Mouse (Mus musculus) limb, embryonic 12.5 days (tissue): ENCODE data around the gene Polr2b. TPM values are rescaled to one million over a fixed set of nuclear protein-coding genes. Genes with fewer than 3 reads are reported as not detected.

ENCODE experiments used
- ATAC-seq: fragments of 200-750 bp; cut with Nextera tagmentation; 2 replicates; pipeline ENCODE4 v1.8.0; 2017; ENCODE audit warnings: low read depth, moderate TSS enrichment; ENCODE audit not compliant: insufficient number of reproducible peaks, insufficient read depth, low FRiP score, low TSS enrichment
- H3K27ac ChIP-seq: fragments of 300-500 bp; sonication (generic); 2 replicates; pipeline ENCODE4 v1.5.1; 2016; ENCODE audit warnings: mild to moderate bottlenecking, moderate library complexity
- H3K27me3 ChIP-seq: fragments of 300-500 bp; sonication (generic); 2 replicates; pipeline ENCODE4 v1.6.1; 2016; ENCODE audit warnings: mild to moderate bottlenecking, moderate library complexity
- H3K36me3 ChIP-seq: fragments of 300-500 bp; sonication (generic); 2 replicates; pipeline ENCODE4 v1.6.1; 2016; ENCODE audit warnings: mild to moderate bottlenecking, moderate library complexity
- H3K4me1 ChIP-seq: fragments of 300-500 bp; sonication (generic); replicated peaks from 2 replicates; pipeline ENCODE4 v1.6.1; 2016
- H3K4me2 ChIP-seq: fragments of 300-500 bp; sonication (generic); 2 replicates; pipeline ENCODE4 v1.6.1; 2016; ENCODE audit warnings: mild to moderate bottlenecking, moderate library complexity
- H3K4me3 ChIP-seq: fragments of 300-500 bp; sonication (generic); replicated peaks from 2 replicates; pipeline ENCODE4 v1.5.1; 2016; ENCODE audit warnings: mild to moderate bottlenecking
- H3K9ac ChIP-seq: fragments of 300-500 bp; sonication (generic); replicated peaks from 2 replicates; pipeline ENCODE4 v1.6.1; 2016; ENCODE audit warnings: mild to moderate bottlenecking, moderate library complexity
- H3K9me3 ChIP-seq: fragments of 300-500 bp; sonication (generic); 2 replicates; pipeline ENCODE4 v1.6.1; 2016; ENCODE audit warnings: mild to moderate bottlenecking, moderate library complexity
- WGBS: fragments of 180-500 bp; shearing (Covaris S2); methylation state at CpG from one replicate; pipeline ENCODE4 v1.1.7; 2016; 5-methylcytosine and 5-hydroxymethylcytosine counted together
- microRNA-seq: library from miRNA; unstranded; fragments of <30 nt; microRNA quantifications from one replicate; pipeline ENCODE4, GENCODE M21; 2017
- polyA plus RNA-seq: library from polyadenylated mRNA; unstranded; fragments of >200 nt; fragmentation: Nextera tagmentation; extraction: Ambion mirVana; gene quantifications from 2 replicates; pipeline ENCODE4 v1.2.1, GENCODE M21; 2016

Gene Polr2b
- polyA plus RNA-seq, 1 experiment from 2014 or later, result 87.3 TPM

GRCm38 (mm10) chr5:77388359-77388758 is 78.4 kb downstream of the Polr2b start:
- Histone ChIP-seq H3K9ac (no peak overlapping the region), H3K4me2 (no peak overlapping the region), H3K4me1 (0 out of 2 replicates have a peak, but pooled peaks cover 3% of the 10 kb centered on the region), H3K27ac (no peak overlapping the region), H3K9me3 (no peaks in the 10 kb centered on the region), H3K4me3 (no peak overlapping the region), H3K36me3 (no peaks in the 10 kb centered on the region), H3K27me3 (peaks cover 11% of the 10 kb centered on the region)
- 81% methylated on average over 6 of the region's 6 CpGs for WGBS
- no peak for ATAC-seq

GRCm38 (mm10) chr5:77390272-77390671 is 80.3 kb downstream of the Polr2b start:
- Histone ChIP-seq H3K27ac (no peak overlapping the region), H3K9me3 (no peaks in the 10 kb centered on the region), H3K9ac (no peak overlapping the region), H3K4me2 (no peak overlapping the region), H3K27me3 (peaks cover 17% of the 10 kb centered on the region), H3K36me3 (no peaks in the 10 kb centered on the region), H3K4me1 (0 out of 2 replicates have a peak, but pooled peaks cover 3% of the 10 kb centered on the region), H3K4me3 (no peak overlapping the region)
- WGBS, result 87% methylated on average over 2 of the region's 2 CpGs
- no peak for ATAC-seq

GRCm38 (mm10) chr5:77393094-77393619 is 83.2 kb downstream of the Polr2b start:
- peaks cover 11% of the 10 kb centered on the region for H3K4me1 ChIP-seq
- WGBS, result 86% methylated on average over 10 of the region's 10 CpGs
- H3K4me2 ChIP-seq, result no peak overlapping the region
- H3K9ac ChIP-seq, result no peak overlapping the region
- no peak overlapping the region for H3K4me3 ChIP-seq
- no peaks in the 10 kb centered on the region for H3K36me3 ChIP-seq
- H3K27me3 ChIP-seq, result peaks cover 17% of the 10 kb centered on the region
- no peaks in the 10 kb centered on the region for H3K9me3 ChIP-seq
- no peak overlapping the region for H3K27ac ChIP-seq
- ATAC-seq, result no peak

- no peak overlapping the region for H3K27ac ChIP-seq
- WGBS, result 82% methylated on average over 9 of the region's 9 CpGs
- no peak for ATAC-seq
- H3K4me3 ChIP-seq, result no peak overlapping the region
- no peaks in the 10 kb centered on the region for H3K36me3 ChIP-seq
- H3K4me1 ChIP-seq, result peaks cover 11% of the 10 kb centered on the region
- H3K4me2 ChIP-seq, result no peak overlapping the region
- peaks cover 13% of the 10 kb centered on the region for H3K27me3 ChIP-seq
- no peak overlapping the region for H3K9ac ChIP-seq
- no peaks in the 10 kb centered on the region for H3K9me3 ChIP-seq
Observed at GRCm38 (mm10) chr5:77393990-77394618, 84.2 kb downstream of the Polr2b start.

GRCm38 (mm10) chr5:77398285-77399057 is 88.5 kb downstream of the Polr2b start:
- Histone ChIP-seq H3K9me3 (no peaks in the 10 kb centered on the region), H3K9ac (no peak overlapping the region), H3K36me3 (no peaks in the 10 kb centered on the region), H3K27me3 (peaks cover 23% of the 10 kb centered on the region), H3K4me2 (no peak overlapping the region), H3K27ac (no peak overlapping the region), H3K4me3 (no peak overlapping the region), H3K4me1 (peaks cover 13% of the 10 kb centered on the region)
- WGBS, result 70% methylated on average over 14 of the region's 14 CpGs
- ATAC-seq, result no peak

Small RNA genes within 50 kb of the gene (microRNA-seq; reads per million reads assigned to microRNA genes)
- not detected for gene Mir5098

Other genes with a start within 250 kb of the Polr2b start
- 0.26 TPM in 1 of 2 replicates, not detected in the other for gene Hopx, start 195.0 kb upstream of the Polr2b start, polyA plus RNA-seq
- gene Spink2, start 98.7 kb upstream of the Polr2b start, polyA plus RNA-seq, result 0.86 and 1.1 TPM in 2 replicates
- 61.8 and 65.0 TPM in 2 replicates for gene Rest, start 44.7 kb upstream of the Polr2b start, polyA plus RNA-seq
- 31.8 and 35.0 TPM in 2 replicates for gene Noa1, start 63 bp upstream of the Polr2b start, polyA plus RNA-seq
- gene Igfbp7, start 97.9 kb downstream of the Polr2b start, polyA plus RNA-seq, result 9.8 and 10.5 TPM in 2 replicates